Mouse (Mus musculus) testis, adult 2 months (tissue): ENCODE results near the gene Ets2.

Source experiments
- CTCF ChIP-seq: fragments of 200-500 bp; IDR thresholded peaks from 2 replicates; pipeline ENCODE4 v1.5.1; 2012; ENCODE audit warnings: low read depth, mild to moderate bottlenecking, inconsistent platforms, low read length, moderate library complexity; ENCODE audit not compliant: control insufficient read depth, insufficient read depth, insufficient replicate concordance
- POLR2A ChIP-seq: fragments of 200-500 bp; IDR thresholded peaks from 2 replicates; pipeline ENCODE4 v1.6.1; 2012; ENCODE audit warnings: low read depth, mild to moderate bottlenecking, inconsistent platforms, low read length, moderate library complexity; ENCODE audit not compliant: control insufficient read depth

DNA sequence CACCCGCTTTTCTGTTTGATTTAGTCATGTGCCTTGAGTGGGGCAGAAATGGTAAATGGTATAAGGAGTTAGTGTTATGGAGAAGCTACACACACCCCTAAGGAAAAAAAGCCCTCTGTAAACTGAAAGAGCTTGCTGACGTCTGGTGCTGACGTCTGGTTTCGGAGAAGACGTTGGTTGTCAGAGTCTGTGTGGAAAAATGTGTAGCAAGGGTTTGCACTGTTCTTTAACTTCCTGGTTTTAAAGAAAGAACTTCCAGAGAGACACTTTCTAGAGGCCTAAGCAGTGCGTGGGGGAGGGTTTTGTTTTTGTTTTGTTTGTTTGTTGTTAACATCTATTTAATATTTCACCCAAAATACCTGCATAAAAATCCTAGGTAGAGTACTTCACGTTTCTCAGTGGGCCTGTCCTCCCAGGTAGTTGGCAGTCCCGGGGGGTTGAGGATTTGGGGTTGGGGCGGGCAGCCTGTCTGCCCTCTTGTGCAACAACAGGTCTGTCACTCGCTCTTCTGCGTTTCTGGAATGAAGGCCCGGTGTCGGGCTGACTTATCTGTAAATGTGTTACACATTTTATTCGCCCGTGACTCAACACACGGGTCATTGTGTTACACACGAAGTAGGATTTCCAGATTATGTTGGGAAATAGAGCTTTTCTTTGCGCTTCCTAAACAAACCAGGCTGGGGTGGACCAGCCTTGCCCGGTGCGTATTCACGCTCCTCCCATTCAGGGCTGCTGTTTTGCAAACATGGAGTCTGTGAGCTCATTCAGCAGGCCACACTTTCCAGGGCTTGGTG, 6.5 kb downstream of the Ets2 start:
- TF ChIP-seq POLR2A (no peak), CTCF (no peak)
